Mouse (Mus musculus) C2C12 (cell line): Measurements from ENCODE around the gene Coro1c.

Experiments used
- CEBPB ChIP-seq: IDR thresholded peaks from one replicate; pipeline ENCODE4 v1.6.1; 2011; ENCODE audit warnings: low read depth, mild to moderate bottlenecking, control low read depth, moderate library complexity
- CTCF ChIP-seq: IDR thresholded peaks from one replicate; pipeline ENCODE4 v1.5.1; 2011; ENCODE audit not compliant: control insufficient read depth, insufficient read depth, insufficient read length
- FOSL1 ChIP-seq: IDR thresholded peaks from one replicate; pipeline ENCODE4 v1.8.0; 2011; ENCODE audit warnings: mild to moderate bottlenecking, low read length; ENCODE audit not compliant: poor library complexity, insufficient read depth, severe bottlenecking
- MAX ChIP-seq: IDR thresholded peaks from one replicate; pipeline ENCODE4 v1.6.1; 2011; ENCODE audit warnings: mild to moderate bottlenecking, control low read depth
- MYOD1 ChIP-seq: IDR thresholded peaks from one replicate; pipeline ENCODE4 v1.6.1; 2011; ENCODE audit warnings: low read depth; ENCODE audit not compliant: control insufficient read depth, insufficient read length

DNA sequence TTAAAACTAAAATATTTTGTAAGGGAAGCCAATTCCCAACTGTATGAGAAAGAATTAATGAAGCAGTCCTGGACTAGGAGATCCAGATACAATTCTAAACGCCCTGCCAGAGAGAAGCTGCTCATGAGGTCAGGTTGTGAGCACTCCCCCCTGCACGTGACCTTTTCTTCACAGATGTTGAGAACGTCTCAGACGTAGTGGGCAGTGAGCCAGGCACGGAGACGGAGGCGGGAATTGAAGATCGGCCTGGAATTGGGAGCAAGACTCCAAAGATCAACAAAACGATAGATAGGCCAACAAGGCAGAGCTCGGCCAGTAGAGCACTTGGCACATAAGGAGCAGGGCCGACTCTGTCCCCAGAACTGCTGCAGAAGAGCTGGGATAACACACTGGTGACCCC, 21.4 kb downstream of the Coro1c start:
- no peak for TF ChIP-seq CTCF
- TF ChIP-seq MAX = no peak
- TF ChIP-seq MYOD1 = no peak
- no peak for TF ChIP-seq FOSL1
- no peak for TF ChIP-seq CEBPB
